11 mouse cellular contexts compared by ENCODE assay signal in the genomic region with DNA sequence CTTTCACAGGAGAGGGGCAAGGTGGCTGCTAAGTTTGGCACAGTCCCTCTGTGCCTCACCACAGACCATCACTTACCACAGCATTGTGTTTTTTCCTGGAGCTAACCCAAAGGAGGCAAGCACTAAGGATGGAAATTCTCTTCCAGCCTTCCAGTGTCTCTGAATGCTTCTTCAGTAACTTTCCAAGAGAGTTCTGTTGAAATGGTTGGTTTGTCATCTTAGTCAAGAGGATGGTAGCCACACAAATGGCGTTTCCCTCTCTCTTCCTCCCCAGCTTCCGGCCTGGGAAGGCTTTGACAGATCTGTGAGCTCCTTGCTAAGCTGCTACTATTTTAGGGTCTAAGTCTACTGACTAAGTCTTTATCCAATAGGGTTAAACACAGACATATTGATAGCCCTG. TPM values are rescaled to one million over a fixed set of nuclear protein-coding genes. Genes with fewer than 3 reads are reported as not detected.
DNase-seq lines count a peak whose midpoint lies in the region; ATAC-seq lines count a peak whose summit lies in the region.
"Had no signal": no experiment of that assay in that cellular context is flagged by ENCODE, and none has a peak within 500 bp of the region (broad histone marks: within the 10 kb centered on the region; RNA-seq: fewer than 3 reads in every experiment).

A930004D18Rik (minus strand) TSS at position 247 of the 400 bp plus-strand sequence.

- peak; percentile 28 for DNase-seq in heart, adult 11 months
- no peak for DNase-seq in heart, adult 18-20 months
- DNase-seq in lung, postnatal 14 days: no peak
- peak; percentile 15 for DNase-seq in midbrain, embryonic 14.5 days
- DNase-seq in right cerebral cortex, postnatal 4 days: no peak
- DNase-seq in cerebellum, postnatal 25 days: no peak
- DNase-seq: heart, postnatal 4 days; thymus, postnatal 4 days had no signal

- H3K27ac ChIP-seq in lung, embryonic 15.5 days: no peak within 1 kb of the TSS
- H3K27ac ChIP-seq in forebrain, embryonic 15.5 days (replicated peaks): 0 out of 2 replicates have a peak within 1 kb of the TSS, but pooled peaks have one; percentile 88
- no peak within 1 kb of the TSS for H3K27ac ChIP-seq in midbrain, embryonic 14.5 days (replicated peaks; ENCODE audit: low read depth, low read length)

- H3K4me3 ChIP-seq in lung, embryonic 15.5 days: no peak within 1 kb of the TSS
- no peak within 1 kb of the TSS for H3K4me3 ChIP-seq in forebrain, embryonic 15.5 days
- H3K4me3 ChIP-seq in midbrain, embryonic 14.5 days (replicated peaks; ENCODE audit: low read depth, low read length): no peak within 1 kb of the TSS

- H3K36me3 ChIP-seq in lung, embryonic 15.5 days: no peaks in the 10 kb centered on the region
- no peaks in the 10 kb centered on the region for H3K36me3 ChIP-seq in forebrain, embryonic 15.5 days
- no peaks in the 10 kb centered on the region for H3K36me3 ChIP-seq in midbrain, embryonic 14.5 days (ENCODE audit: control insufficient read depth, insufficient read depth, low read length)

- H3K4me1 ChIP-seq in lung, embryonic 15.5 days: peaks cover 37% of the 10 kb centered on the region
- peaks cover 60% of the 10 kb centered on the region for H3K4me1 ChIP-seq in forebrain, embryonic 15.5 days
- peaks cover 72% of the 10 kb centered on the region for H3K4me1 ChIP-seq in midbrain, embryonic 14.5 days (ENCODE audit: control insufficient read depth, insufficient read depth, low read length)

- no peak for ATAC-seq in lung, embryonic 15.5 days (ENCODE audit: borderline replicate concordance, extremely low read depth, low FRiP score, low TSS enrichment)
- no peak for ATAC-seq in forebrain, embryonic 15.5 days (replicated peaks)
- no peak for ATAC-seq in midbrain, embryonic 14.5 days (ENCODE audit: low FRiP score, low TSS enrichment)

- H3K9me3 ChIP-seq in lung, embryonic 15.5 days: no peaks in the 10 kb centered on the region
- no peaks in the 10 kb centered on the region for H3K9me3 ChIP-seq in forebrain, embryonic 15.5 days
- H3K9me3 ChIP-seq in midbrain, embryonic 14.5 days (ENCODE audit: control insufficient read depth, low read length): no peaks in the 10 kb centered on the region

- H3K27me3 ChIP-seq in lung, embryonic 15.5 days: no peaks in the 10 kb centered on the region
- no peaks in the 10 kb centered on the region for H3K27me3 ChIP-seq in forebrain, embryonic 15.5 days
- H3K27me3 ChIP-seq in midbrain, embryonic 14.5 days (ENCODE audit: control insufficient read depth, insufficient read depth, low read length): no peaks in the 10 kb centered on the region

- H3K9ac ChIP-seq in lung, embryonic 15.5 days: no peak within 1 kb of the TSS
- H3K9ac ChIP-seq in forebrain, embryonic 15.5 days (replicated peaks): no peak within 1 kb of the TSS
- H3K9ac ChIP-seq in midbrain, embryonic 14.5 days (replicated peaks; ENCODE audit: low read length): no peak within 1 kb of the TSS

- H3K4me2 ChIP-seq in lung, embryonic 15.5 days: no peak within 1 kb of the TSS
- H3K4me2 ChIP-seq in forebrain, embryonic 15.5 days (replicated peaks): no peak within 1 kb of the TSS
- H3K4me2 ChIP-seq in midbrain, embryonic 14.5 days (ENCODE audit: low read length): peak within 1 kb of the TSS; percentile 95
- H3K4me2 ChIP-seq: liver, embryonic 11.5 days had no signal

- WGBS in lung, embryonic 15.5 days: 69% methylated on average over 2 of the region's 2 CpGs
- 76% methylated on average over 2 of the region's 2 CpGs for WGBS in forebrain, embryonic 15.5 days
- WGBS in midbrain, embryonic 14.5 days: 63% methylated on average over 2 of the region's 2 CpGs

RNA-seq across cellular contexts. Expression of gene A930004D18Rik, which starts in this region (rescaled TPM):
- total RNA-seq in heart, adult 18-20 months (2021): 1 to 10 TPM; 3.4 to 4.3 TPM
- 12.5 and 13.6 TPM in 2 replicates for polyA plus RNA-seq in lung, embryonic 15.5 days (2015; fragmentation: Nextera tagmentation; extraction: Ambion mirVana)
- polyA plus RNA-seq in forebrain, embryonic 15.5 days (2015; fragmentation: Nextera tagmentation; extraction: Ambion mirVana): 14.7 and 16.6 TPM in 2 replicates
- polyA plus RNA-seq in midbrain, embryonic 14.5 days (2014; fragmentation: Nextera tagmentation; extraction: Ambion mirVana): 7.9 and 9.2 TPM in 2 replicates

Comparison
In these comparisons a context has a peak if more than half of its experiments do, and no peak if none do; other contexts are left out.
1. DNase-seq: peak in heart, adult 11 months (single experiment) and midbrain, embryonic 14.5 days (single experiment); none in heart, adult 18-20 months (0 of 2), lung, postnatal 14 days (single experiment), right cerebral cortex, postnatal 4 days (single experiment) and cerebellum, postnatal 25 days (0 of 2).